Mouse (Mus musculus): ENCODE measurements around the gene Rpl37. TPM values are rescaled to one million over a fixed set of nuclear protein-coding genes. Genes with fewer than 3 reads are reported as not detected.

The Rpl37 gene
- polyA plus RNA-seq, 1 experiment from 2014 or later = 363 TPM

- Histone ChIP-seq H3K9me3 (no peaks in the 10 kb centered on the region), H3K27ac (replicated peaks) (peak within 1 kb of the TSS; percentile 45), H3K9ac (peak within 1 kb of the TSS; percentile 67), H3K4me2 (peak within 1 kb of the TSS; percentile 59), H3K4me3 (peak within 1 kb of the TSS; percentile 51), H3K4me1 (no peaks in the 10 kb centered on the region; the same call in 1 of the 2 replicates), H3K27me3 (replicated peaks) (no peaks in the 10 kb centered on the region), H3K36me3 (peaks cover 8% of the 10 kb centered on the region)
- ATAC-seq (ENCODE audit: extremely low read depth, insufficient number of reproducible peaks, low FRiP score, low TSS enrichment) = no peak
- 41% methylated on average over 21 of the region's 21 CpGs for WGBS
Observed at GRCm38 (mm10) chr15:5107686-5108654, 8.5 kb upstream of the Rpl37 start, which contains the start of gene Card6. TSS of gene Card6 (minus strand) at chr15:5108539.

GRCm38 (mm10) chr15:5108655-5109040 lies 7.8 kb upstream of the Rpl37 start:
- ATAC-seq (ENCODE audit: extremely low read depth, insufficient number of reproducible peaks, low FRiP score, low TSS enrichment) = no peak
- peak overlapping the region; percentile 45 for H3K27ac ChIP-seq (replicated peaks)

GRCm38 (mm10) chr15:5112651-5113050 lies 3.8 kb upstream of the Rpl37 start:
- Histone ChIP-seq H3K4me1 (peaks cover 18% of the 10 kb centered on the region), H3K9me3 (no peaks in the 10 kb centered on the region), H3K9ac (no peak overlapping the region), H3K4me3 (no peak overlapping the region), H3K36me3 (peaks cover 4% of the 10 kb centered on the region), H3K27ac (replicated peaks) (no peak overlapping the region), H3K4me2 (no peak overlapping the region), H3K27me3 (replicated peaks) (no peaks in the 10 kb centered on the region)
- no peak for ATAC-seq (ENCODE audit: extremely low read depth, insufficient number of reproducible peaks, low FRiP score, low TSS enrichment)
- WGBS = 69% methylated on average over 3 of the region's 3 CpGs

More at GRCm38 (mm10) chr15:5108655-5109040, 7.8 kb upstream of the Rpl37 start:
- Histone ChIP-seq H3K9me3 (no peaks in the 10 kb centered on the region), H3K9ac (peak overlapping the region; percentile 67; the same call in 1 of the 2 replicates), H3K4me2 (peak overlapping the region; percentile 59), H3K4me1 (no peaks in the 10 kb centered on the region; the same call in 1 of the 2 replicates), H3K4me3 (peak overlapping the region; percentile 51), H3K27me3 (replicated peaks) (no peaks in the 10 kb centered on the region), H3K36me3 (peaks cover 8% of the 10 kb centered on the region)
- 73% methylated on average over 3 of the region's 3 CpGs for WGBS

DNA sequence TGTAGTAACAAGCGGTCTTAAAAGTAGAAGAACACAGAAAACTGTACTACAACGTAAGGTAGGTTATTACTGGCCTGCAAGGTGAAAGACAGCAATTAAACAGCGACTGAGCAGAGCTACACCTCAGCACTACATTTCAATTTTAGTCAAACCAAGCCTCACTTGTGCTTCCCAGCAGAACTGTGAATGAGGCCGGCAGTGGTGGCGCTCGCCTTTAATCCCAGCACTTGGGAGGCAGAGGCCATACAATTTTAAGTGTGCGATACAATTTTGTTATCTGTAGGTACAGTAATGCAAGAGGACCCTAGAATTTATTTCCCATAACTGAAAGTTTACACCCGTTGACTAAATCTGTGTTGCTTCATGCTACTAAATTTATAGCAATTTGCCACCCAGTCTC lies 1.3 kb upstream of the Rpl37 start:
- Histone ChIP-seq H3K27me3 (replicated peaks) (no peaks in the 10 kb centered on the region), H3K9ac (peak overlapping the region; percentile 80), H3K27ac (replicated peaks) (peak overlapping the region; percentile 90), H3K4me3 (peak overlapping the region; percentile 75), H3K36me3 (peaks cover 30% of the 10 kb centered on the region), H3K4me1 (peaks cover 40% of the 10 kb centered on the region), H3K4me2 (peak overlapping the region; percentile 72), H3K9me3 (no peaks in the 10 kb centered on the region)
- no peak for ATAC-seq (ENCODE audit: extremely low read depth, insufficient number of reproducible peaks, low FRiP score, low TSS enrichment)
- 51% methylated on average over 8 of the region's 8 CpGs for WGBS

DNA sequence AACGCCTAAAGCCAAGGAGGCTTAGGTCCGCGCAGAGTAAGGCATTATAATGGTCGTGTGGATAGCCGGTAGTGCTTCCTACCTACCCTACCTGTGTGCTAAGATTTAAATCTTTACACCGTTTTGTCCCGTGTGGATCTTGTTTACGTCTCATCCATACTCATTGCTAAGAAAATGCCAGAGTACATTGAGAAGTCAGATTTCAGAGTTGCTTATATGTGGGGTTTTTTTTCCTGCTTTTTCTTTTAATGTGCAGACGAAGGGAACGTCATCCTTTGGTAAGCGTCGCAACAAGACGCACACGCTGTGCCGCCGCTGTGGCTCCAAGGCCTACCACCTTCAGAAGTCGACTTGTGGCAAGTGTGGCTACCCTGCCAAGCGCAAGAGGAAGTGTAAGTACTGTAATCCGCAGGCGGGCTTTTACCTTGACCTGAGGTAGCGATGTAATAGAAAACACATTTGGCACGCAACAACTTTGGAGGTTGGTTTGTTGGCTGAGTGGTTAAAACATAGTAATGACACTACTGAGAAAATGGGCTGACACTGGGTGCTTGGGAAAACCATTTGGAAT lies 671 bp downstream of the Rpl37 start:
- no peaks in the 10 kb centered on the region for H3K9me3 ChIP-seq
- peaks cover 40% of the 10 kb centered on the region for H3K4me1 ChIP-seq
- H3K4me3 ChIP-seq = peak overlapping the region; percentile 75
- no peak for ATAC-seq (ENCODE audit: extremely low read depth, insufficient number of reproducible peaks, low FRiP score, low TSS enrichment)
- H3K4me2 ChIP-seq = peak overlapping the region; percentile 81
- H3K27me3 ChIP-seq (replicated peaks) = no peaks in the 10 kb centered on the region
- H3K27ac ChIP-seq (replicated peaks) = peak overlapping the region; percentile 90
- H3K36me3 ChIP-seq = peaks cover 49% of the 10 kb centered on the region
- peak overlapping the region; percentile 94 for H3K9ac ChIP-seq
- WGBS = 1% methylated on average over 22 of the region's 22 CpGs

DNA sequence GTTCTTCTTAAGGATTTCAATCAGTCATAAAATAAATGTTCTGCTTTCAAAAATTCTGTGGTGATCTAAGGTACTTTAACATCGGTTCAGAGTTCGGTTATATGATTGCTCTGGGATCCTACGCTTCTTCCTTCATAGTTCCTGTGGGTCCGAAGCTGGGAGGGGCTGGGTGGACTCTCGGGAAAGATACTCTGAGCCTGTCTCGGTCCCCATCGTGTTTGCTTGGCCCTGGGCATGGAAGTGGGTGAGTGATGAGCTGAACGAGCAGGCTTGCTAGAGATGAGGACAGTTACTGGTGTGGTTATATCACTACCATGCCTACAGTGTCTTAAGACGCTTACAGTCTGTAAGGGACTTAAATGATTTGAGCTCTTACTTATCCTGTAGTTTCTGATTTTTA lies 2.2 kb downstream of the Rpl37 start:
- Histone ChIP-seq H3K27ac (replicated peaks) (no peak overlapping the region), H3K9me3 (no peaks in the 10 kb centered on the region), H3K9ac (no peak overlapping the region), H3K36me3 (peaks cover 64% of the 10 kb centered on the region), H3K4me2 (peak overlapping the region; percentile 81), H3K4me3 (no peak overlapping the region), H3K27me3 (replicated peaks) (no peaks in the 10 kb centered on the region), H3K4me1 (peaks cover 40% of the 10 kb centered on the region)
- ATAC-seq (ENCODE audit: extremely low read depth, insufficient number of reproducible peaks, low FRiP score, low TSS enrichment) = no peak
- 81% methylated on average over 9 of the region's 9 CpGs for WGBS

GRCm38 (mm10) chr15:5119192-5119591 lies 2.7 kb downstream of the Rpl37 start:
- Histone ChIP-seq H3K9me3 (no peaks in the 10 kb centered on the region), H3K4me1 (peaks cover 40% of the 10 kb centered on the region), H3K27ac (replicated peaks) (no peak overlapping the region), H3K36me3 (peaks cover 66% of the 10 kb centered on the region), H3K27me3 (replicated peaks) (no peaks in the 10 kb centered on the region), H3K4me3 (no peak overlapping the region), H3K9ac (no peak overlapping the region), H3K4me2 (no peak overlapping the region)
- ATAC-seq (ENCODE audit: extremely low read depth, insufficient number of reproducible peaks, low FRiP score, low TSS enrichment) = no peak
- WGBS = 80% methylated on average over 2 of the region's 2 CpGs

GRCm38 (mm10) chr15:5119707-5120106 lies 3.3 kb downstream of the Rpl37 start:
- Histone ChIP-seq H3K9ac (no peak overlapping the region), H3K36me3 (peaks cover 71% of the 10 kb centered on the region), H3K9me3 (no peaks in the 10 kb centered on the region), H3K4me3 (no peak overlapping the region), H3K27ac (replicated peaks) (no peak overlapping the region), H3K27me3 (replicated peaks) (no peaks in the 10 kb centered on the region), H3K4me2 (no peak overlapping the region), H3K4me1 (peaks cover 36% of the 10 kb centered on the region)
- WGBS = 94% methylated on average over 2 of the region's 2 CpGs
- ATAC-seq (ENCODE audit: extremely low read depth, insufficient number of reproducible peaks, low FRiP score, low TSS enrichment) = no peak

GRCm38 (mm10) chr15:5121535-5122313 lies 5.3 kb downstream of the Rpl37 start:
- no peak overlapping the region for H3K4me2 ChIP-seq

GRCm38 (mm10) chr15:5126456-5126855 lies 10.0 kb downstream of the Rpl37 start:
- no peaks in the 10 kb centered on the region for H3K27me3 ChIP-seq (replicated peaks)
- no peak overlapping the region for H3K27ac ChIP-seq (replicated peaks)
- no peak for ATAC-seq (ENCODE audit: extremely low read depth, insufficient number of reproducible peaks, low FRiP score, low TSS enrichment)
- no peak overlapping the region for H3K9ac ChIP-seq
- no peak overlapping the region for H3K4me3 ChIP-seq
- H3K4me1 ChIP-seq = no peaks in the 10 kb centered on the region; the same call in 1 of the 2 replicates
- H3K4me2 ChIP-seq = no peak overlapping the region
- no peaks in the 10 kb centered on the region for H3K9me3 ChIP-seq
- peaks cover 34% of the 10 kb centered on the region for H3K36me3 ChIP-seq
- 75% methylated on average over 4 of the region's 4 CpGs for WGBS

More at GRCm38 (mm10) chr15:5121535-5122313, 5.3 kb downstream of the Rpl37 start:
- H3K4me1 ChIP-seq = peaks cover 27% of the 10 kb centered on the region
- H3K9ac ChIP-seq = no peak overlapping the region
- H3K4me3 ChIP-seq = no peak overlapping the region
- WGBS = 83% methylated on average over 12 of the region's 12 CpGs
- no peak for ATAC-seq (ENCODE audit: extremely low read depth, insufficient number of reproducible peaks, low FRiP score, low TSS enrichment)
- no peak overlapping the region for H3K27ac ChIP-seq (replicated peaks)
- H3K36me3 ChIP-seq = peaks cover 77% of the 10 kb centered on the region
- H3K9me3 ChIP-seq = no peaks in the 10 kb centered on the region
- no peaks in the 10 kb centered on the region for H3K27me3 ChIP-seq (replicated peaks)

- Histone ChIP-seq H3K9me3 (no peaks in the 10 kb centered on the region), H3K36me3 (peaks cover 24% of the 10 kb centered on the region), H3K4me2 (no peak overlapping the region), H3K9ac (no peak overlapping the region), H3K27ac (replicated peaks) (no peak overlapping the region), H3K4me1 (no peaks in the 10 kb centered on the region; the same call in 1 of the 2 replicates), H3K4me3 (no peak overlapping the region), H3K27me3 (replicated peaks) (no peaks in the 10 kb centered on the region)
- WGBS = 82% methylated on average over 2 of the region's 2 CpGs
- no peak for ATAC-seq (ENCODE audit: extremely low read depth, insufficient number of reproducible peaks, low FRiP score, low TSS enrichment)
Observed at GRCm38 (mm10) chr15:5127487-5127886, 11.0 kb downstream of the Rpl37 start.

Measured in heart, embryonic 13.5 days (tissue).